Mouse (Mus musculus): ENCODE data around the gene Alx3.

Gene Alx3

GRCm38 (mm10) chr3:107582875-107583767 lies 11.7 kb upstream of the Alx3 start:
- DNase-seq (ENCODE audit: low spot score in 2 of 2), result no peak

GRCm38 (mm10) chr3:107583893-107584292 lies 10.9 kb upstream of the Alx3 start:
- no peak for DNase-seq (ENCODE audit: low spot score in 2 of 2)

- no peak for DNase-seq (ENCODE audit: low spot score in 2 of 2)
Measured at GRCm38 (mm10) chr3:107586504-107586903, 8.3 kb upstream of the Alx3 start.

- no peak for DNase-seq (ENCODE audit: low spot score in 2 of 2)
Measured at GRCm38 (mm10) chr3:107591612-107592011, 3.2 kb upstream of the Alx3 start.

GRCm38 (mm10) chr3:107593632-107594031 lies 1.2 kb upstream of the Alx3 start:
- DNase-seq (ENCODE audit: low spot score in 2 of 2), result no peak

GRCm38 (mm10) chr3:107595264-107595937 lies 570 bp downstream of the Alx3 start:
- no peak for DNase-seq (ENCODE audit: low spot score in 2 of 2)

- DNase-seq (ENCODE audit: low spot score in 2 of 2), result no peak
Measured at GRCm38 (mm10) chr3:107595938-107596461, 1.2 kb downstream of the Alx3 start.

- no peak for DNase-seq (ENCODE audit: low spot score in 2 of 2)
Measured at GRCm38 (mm10) chr3:107596559-107596958, 1.7 kb downstream of the Alx3 start.

- DNase-seq (ENCODE audit: low spot score in 2 of 2), result no peak
Measured at GRCm38 (mm10) chr3:107597134-107597533, 2.3 kb downstream of the Alx3 start.

- DNase-seq (ENCODE audit: low spot score in 2 of 2), result no peak
Measured at GRCm38 (mm10) chr3:107597586-107598389, 3.0 kb downstream of the Alx3 start.

- DNase-seq (ENCODE audit: low spot score in 2 of 2), result no peak
Measured at GRCm38 (mm10) chr3:107600127-107600526, 5.3 kb downstream of the Alx3 start.

GRCm38 (mm10) chr3:107605304-107605703 lies 10.5 kb downstream of the Alx3 start:
- no peak for DNase-seq (ENCODE audit: low spot score in 2 of 2)

- DNase-seq (ENCODE audit: low spot score in 2 of 2), result no peak
Measured at GRCm38 (mm10) chr3:107607221-107607620, 12.4 kb downstream of the Alx3 start.

GRCm38 (mm10) chr3:107608808-107609207 lies 14.0 kb downstream of the Alx3 start:
- no peak for DNase-seq (ENCODE audit: low spot score in 2 of 2)

GRCm38 (mm10) chr3:107609376-107609775 lies 14.5 kb downstream of the Alx3 start:
- no peak for DNase-seq (ENCODE audit: low spot score in 2 of 2)

- no peak for DNase-seq (ENCODE audit: low spot score in 2 of 2)
Measured at GRCm38 (mm10) chr3:107611394-107611793, 16.6 kb downstream of the Alx3 start.

GRCm38 (mm10) chr3:107612902-107613525 lies 18.2 kb downstream of the Alx3 start:
- DNase-seq (ENCODE audit: low spot score in 2 of 2), result peak; percentile 27 to 47

- DNase-seq (ENCODE audit: low spot score in 2 of 2), result no peak
Measured at GRCm38 (mm10) chr3:107617800-107618199, 23.0 kb downstream of the Alx3 start.

GRCm38 (mm10) chr3:107619911-107620310 lies 25.1 kb downstream of the Alx3 start:
- no peak for DNase-seq (ENCODE audit: low spot score in 2 of 2)

- no peak for DNase-seq (ENCODE audit: low spot score in 2 of 2)
Measured at GRCm38 (mm10) chr3:107621286-107622075, 26.6 kb downstream of the Alx3 start.

GRCm38 (mm10) chr3:107622537-107622936 lies 27.7 kb downstream of the Alx3 start:
- DNase-seq (ENCODE audit: low spot score in 2 of 2), result no peak

Measured in right cerebral cortex, postnatal 36 days (tissue).